Mouse (Mus musculus): Measurements from ENCODE around the gene 1700030J22Rik. TPM values are rescaled to one million over a fixed set of nuclear protein-coding genes. Genes with fewer than 3 reads are reported as not detected.
A peak's percentile ranks its signal among the peaks of the same experiment; 100 is the strongest.

Gene 1700030J22Rik
- total RNA-seq, 1 experiment from 2014 or later, result 0.55 TPM

DNA sequence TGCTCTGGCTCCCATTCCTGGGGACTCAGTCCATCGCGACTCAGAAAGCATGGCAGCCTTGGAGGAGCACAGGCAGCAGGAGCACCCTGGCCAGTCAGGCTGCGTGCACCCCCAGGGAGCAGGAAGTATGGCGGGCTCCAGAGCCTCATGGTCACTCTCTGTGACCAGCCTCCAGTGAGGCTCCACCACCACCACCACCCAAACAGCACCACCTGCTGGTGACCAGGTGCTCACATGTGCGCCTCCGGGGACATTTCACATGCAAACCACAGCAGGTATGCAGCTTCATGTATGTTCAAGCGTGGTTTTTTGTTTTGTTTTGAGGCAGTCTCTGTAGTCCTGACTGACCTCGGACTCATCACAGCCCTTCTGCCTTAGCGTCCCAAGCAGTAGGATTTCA lies 50.9 kb downstream of the 1700030J22Rik start:
- peak; percentile 61 to 69 for ATAC-seq (replicated peaks in 1 of 2; ENCODE audit: insufficient read depth in 1 of 2, low FRiP score in 2 of 2, low TSS enrichment in 1 of 2, low read depth in 1 of 2, poor library complexity in 2 of 2, severe bottlenecking in 2 of 2)

DNA sequence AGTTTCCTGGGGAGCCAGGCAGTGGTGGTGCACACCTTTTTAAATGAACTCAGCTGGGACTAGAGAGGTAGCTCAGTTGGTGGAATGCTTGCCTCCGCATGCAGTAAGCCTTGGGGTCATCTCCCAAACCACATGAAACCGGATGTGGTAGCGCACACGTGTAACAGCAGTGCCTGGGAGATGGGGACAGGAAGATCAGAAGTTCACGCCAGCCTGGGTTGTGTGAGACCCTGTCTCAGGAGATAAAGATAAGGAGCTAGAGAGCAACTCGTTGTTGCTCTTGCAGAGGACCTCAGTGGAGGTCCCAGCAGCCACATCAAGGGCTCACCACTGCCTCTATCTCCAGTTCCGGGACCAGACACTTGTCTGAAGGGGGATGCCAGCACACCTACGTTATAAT lies 55.2 kb downstream of the 1700030J22Rik start:
- no peak for ATAC-seq (replicated peaks in 1 of 2; ENCODE audit: insufficient read depth in 1 of 2, low FRiP score in 2 of 2, low TSS enrichment in 1 of 2, low read depth in 1 of 2, poor library complexity in 2 of 2, severe bottlenecking in 2 of 2)

DNA sequence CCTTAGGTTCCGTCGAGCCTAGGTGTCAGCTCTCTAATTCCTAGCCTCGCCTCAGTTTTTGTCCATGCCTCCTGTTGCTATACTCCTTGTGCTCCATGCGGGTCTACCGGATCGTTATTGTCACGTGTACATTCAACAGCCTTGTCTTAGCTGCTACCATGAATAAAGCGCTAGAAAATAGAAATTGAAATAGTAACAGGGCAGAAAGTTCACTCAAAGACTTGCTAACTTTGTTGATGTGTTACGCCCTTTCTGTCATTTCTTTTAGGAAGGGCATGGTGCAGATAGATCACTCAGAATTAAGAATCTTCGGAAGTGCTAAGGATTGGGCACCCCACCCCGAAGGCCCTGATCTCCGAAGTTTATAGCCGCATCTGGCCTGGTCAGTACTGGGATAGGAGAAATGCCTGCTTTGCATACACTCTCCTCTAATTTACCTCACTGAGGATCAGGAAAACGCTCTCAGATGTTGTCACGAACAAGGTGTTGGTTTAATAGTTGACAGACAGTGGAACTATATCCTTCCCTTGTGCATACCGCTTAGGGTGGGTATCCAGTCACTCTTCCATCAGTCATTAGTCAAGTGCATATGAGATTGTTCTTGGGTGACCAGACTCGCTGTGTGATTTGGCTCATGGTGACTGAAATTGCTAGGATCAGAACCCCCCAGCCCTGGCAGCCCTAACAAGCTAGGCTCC lies 56.5 kb downstream of the 1700030J22Rik start:
- no peak; a peak in 1 of 4 replicates for ATAC-seq (replicated peaks in 1 of 2; ENCODE audit: insufficient read depth in 1 of 2, low FRiP score in 2 of 2, low TSS enrichment in 1 of 2, low read depth in 1 of 2, poor library complexity in 2 of 2, severe bottlenecking in 2 of 2)

DNA sequence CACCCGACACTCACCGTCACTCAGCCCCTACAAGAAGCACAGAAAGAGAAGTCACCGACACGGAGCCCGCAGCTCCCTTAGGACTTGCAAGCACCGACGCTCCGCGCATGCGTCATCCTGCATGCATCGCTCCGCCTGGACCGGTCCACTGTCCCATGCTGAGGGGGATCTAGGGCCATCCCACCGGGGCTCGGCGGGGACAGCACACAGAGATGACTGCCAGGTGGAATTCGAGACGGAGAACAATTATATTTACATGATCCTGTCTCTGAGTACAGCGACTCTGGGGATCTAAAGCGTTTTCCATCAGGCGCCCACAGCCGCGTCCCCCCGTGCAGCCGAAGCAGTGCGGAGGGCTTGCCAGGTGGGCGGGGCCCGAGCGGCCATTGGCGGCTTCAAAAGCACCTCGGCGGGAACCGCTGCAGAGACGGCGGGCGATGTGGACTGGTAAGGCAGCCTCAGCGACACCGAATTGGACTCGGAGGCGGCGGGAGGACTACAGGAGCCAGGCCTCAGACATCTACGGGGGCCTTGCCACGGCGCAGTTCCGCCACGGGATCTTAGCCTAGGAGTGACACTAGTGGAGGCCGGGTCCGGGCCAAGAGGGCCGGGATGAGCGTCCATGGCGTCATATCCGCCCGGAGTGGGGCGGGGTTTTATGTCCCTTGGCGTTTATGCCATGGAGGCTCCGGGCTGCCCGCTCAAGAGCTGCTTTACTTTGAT lies 57.3 kb downstream of the 1700030J22Rik start, which contains the start of the genes Cmc2 and Cenpn:
Gene Cmc2, minus strand, starts transcription at position 119 of the 723 bp plus-strand sequence.
Gene Cenpn, plus strand, starts transcription at position 394 of the 723 bp plus-strand sequence.
- peak; percentile 87 to 90 for ATAC-seq (replicated peaks in 1 of 2; ENCODE audit: insufficient read depth in 1 of 2, low FRiP score in 2 of 2, low TSS enrichment in 1 of 2, low read depth in 1 of 2, poor library complexity in 2 of 2, severe bottlenecking in 2 of 2)

DNA sequence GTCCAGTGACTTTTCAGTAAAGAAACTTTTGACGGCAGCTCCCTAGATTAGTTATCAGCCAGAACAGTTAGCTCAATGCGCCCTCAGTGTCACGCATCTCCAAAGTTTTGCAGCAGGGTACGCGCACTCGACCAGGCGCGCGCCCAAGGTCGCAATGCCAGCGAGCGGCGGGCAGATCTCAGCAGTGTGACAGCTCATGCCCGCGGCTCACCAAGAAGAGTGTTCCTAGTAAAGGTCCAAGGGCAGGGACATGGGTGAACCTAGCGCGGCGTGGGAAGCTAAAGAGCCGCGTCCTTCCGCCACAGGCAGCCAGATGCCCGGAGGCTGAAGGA lies 57.8 kb downstream of the 1700030J22Rik start:
- peak in 1 of 2 experiments; percentile 56; a peak in 2 of 4 replicates for ATAC-seq (replicated peaks in 1 of 2; ENCODE audit: insufficient read depth in 1 of 2, low FRiP score in 2 of 2, low TSS enrichment in 1 of 2, low read depth in 1 of 2, poor library complexity in 2 of 2, severe bottlenecking in 2 of 2)

Other genes with a start within 250 kb of the 1700030J22Rik start
- 7.5 and 9.9 TPM in 2 replicates for gene Cdyl2, start 246.0 kb downstream of the 1700030J22Rik start, total RNA-seq (2017)
- gene Cmc2, start 57.5 kb downstream of the 1700030J22Rik start, total RNA-seq (2017), result 30.6 and 59.6 TPM in 2 replicates
- gene Cenpn, start 57.2 kb downstream of the 1700030J22Rik start, total RNA-seq (2017), result 35.1 and 37.6 TPM in 2 replicates
- 14.8 and 20.0 TPM in 2 replicates for gene Atmin, start 35.6 kb downstream of the 1700030J22Rik start, total RNA-seq (2017)
- gene Gcsh, start 14.6 kb upstream of the 1700030J22Rik start, total RNA-seq (2017), result 67.4 and 72.6 TPM in 2 replicates
- not detected in 2 replicates for gene Pkd1l2, start 103.5 kb upstream of the 1700030J22Rik start, total RNA-seq (2017)
- 0.13 and 0.40 TPM in 2 replicates for gene Bco1, start 116.9 kb upstream of the 1700030J22Rik start, total RNA-seq (2017)
- 3.6 and 4.1 TPM in 2 replicates for gene Gan, start 179.2 kb upstream of the 1700030J22Rik start, total RNA-seq (2017)

Data from hematopoietic stem cell, adult 5-6 weeks (primary cell).